Mouse (Mus musculus): ENCODE measurements around the gene Gm14327. TPM values are rescaled to one million over a fixed set of nuclear protein-coding genes. Genes with fewer than 3 reads are reported as not detected.
"Not testable (repeated sequence)": the region's sequence is repeated elsewhere in the genome, so short reads cannot be mapped to it uniquely, and the experiment has no call there.

Gene Gm14327
- polyA plus RNA-seq (2014; fragmentation: Nextera tagmentation; extraction: Ambion mirVana) = 0.84 and 2.4 TPM in 2 replicates

- not testable (repeated sequence) for H3K4me2 ChIP-seq (ENCODE audit: low read length); H3K36me3 ChIP-seq (ENCODE audit: control insufficient read depth, insufficient read depth, low read length); H3K27ac ChIP-seq (ENCODE audit: low read depth, low read length); H3K27me3 ChIP-seq (replicated peaks; ENCODE audit: control insufficient read depth, insufficient read depth, low read length); ATAC-seq; H3K4me1 ChIP-seq (ENCODE audit: control insufficient read depth, insufficient read depth, low read length); H3K4me3 ChIP-seq (ENCODE audit: low read depth, low read length); H3K9me3 ChIP-seq (replicated peaks; ENCODE audit: control insufficient read depth, low read length); H3K9ac ChIP-seq (ENCODE audit: low read length); DNase-seq (ENCODE audit: low spot score)
- 48% methylated on average over 8 of the region's 13 CpGs for WGBS
These were observed at the start of gene Gm14327 for GRCm38 (mm10) chr2:177897046-177897578. TSS of gene Gm14327 (plus strand) at chr2:177897096.

GRCm38 (mm10) chr2:177862254-177862653, 34.6 kb upstream of the Gm14327 start:
- WGBS = 95% methylated on average over 2 of the region's 2 CpGs
- ATAC-seq; H3K9ac ChIP-seq (ENCODE audit: low read length); H3K4me2 ChIP-seq (ENCODE audit: low read length); H3K36me3 ChIP-seq (ENCODE audit: control insufficient read depth, insufficient read depth, low read length); H3K4me3 ChIP-seq (ENCODE audit: low read depth, low read length); DNase-seq (ENCODE audit: low spot score); H3K9me3 ChIP-seq (replicated peaks; ENCODE audit: control insufficient read depth, low read length); H3K4me1 ChIP-seq (ENCODE audit: control insufficient read depth, insufficient read depth, low read length); H3K27ac ChIP-seq (ENCODE audit: low read depth, low read length); H3K27me3 ChIP-seq (replicated peaks; ENCODE audit: control insufficient read depth, insufficient read depth, low read length): not testable (repeated sequence)

- not testable (repeated sequence) for H3K36me3 ChIP-seq (ENCODE audit: control insufficient read depth, insufficient read depth, low read length); H3K4me1 ChIP-seq (ENCODE audit: control insufficient read depth, insufficient read depth, low read length); H3K9me3 ChIP-seq (replicated peaks; ENCODE audit: control insufficient read depth, low read length); H3K9ac ChIP-seq (ENCODE audit: low read length); DNase-seq (ENCODE audit: low spot score); H3K27me3 ChIP-seq (replicated peaks; ENCODE audit: control insufficient read depth, insufficient read depth, low read length); H3K4me3 ChIP-seq (ENCODE audit: low read depth, low read length); ATAC-seq; H3K4me2 ChIP-seq (ENCODE audit: low read length); H3K27ac ChIP-seq (ENCODE audit: low read depth, low read length)
- 89% methylated on average over 12 of the region's 14 CpGs for WGBS
These were observed 9.2 kb upstream of the Gm14327 start for GRCm38 (mm10) chr2:177887743-177888142.

- ATAC-seq; H3K9me3 ChIP-seq (replicated peaks; ENCODE audit: control insufficient read depth, low read length); H3K4me1 ChIP-seq (ENCODE audit: control insufficient read depth, insufficient read depth, low read length); H3K4me2 ChIP-seq (ENCODE audit: low read length); H3K27me3 ChIP-seq (replicated peaks; ENCODE audit: control insufficient read depth, insufficient read depth, low read length); H3K36me3 ChIP-seq (ENCODE audit: control insufficient read depth, insufficient read depth, low read length); H3K4me3 ChIP-seq (ENCODE audit: low read depth, low read length); DNase-seq (ENCODE audit: low spot score); H3K27ac ChIP-seq (ENCODE audit: low read depth, low read length); H3K9ac ChIP-seq (ENCODE audit: low read length): not testable (repeated sequence)
- WGBS = 82% methylated on average over 2 of the region's 3 CpGs
These were observed 1.3 kb downstream of the Gm14327 start for GRCm38 (mm10) chr2:177898171-177898570.

- H3K9ac ChIP-seq (ENCODE audit: low read length); H3K9me3 ChIP-seq (replicated peaks; ENCODE audit: control insufficient read depth, low read length); H3K27ac ChIP-seq (ENCODE audit: low read depth, low read length); DNase-seq (ENCODE audit: low spot score); H3K4me2 ChIP-seq (ENCODE audit: low read length); ATAC-seq; H3K36me3 ChIP-seq (ENCODE audit: control insufficient read depth, insufficient read depth, low read length); H3K4me1 ChIP-seq (ENCODE audit: control insufficient read depth, insufficient read depth, low read length); H3K27me3 ChIP-seq (replicated peaks; ENCODE audit: control insufficient read depth, insufficient read depth, low read length); H3K4me3 ChIP-seq (ENCODE audit: low read depth, low read length): not testable (repeated sequence)
- no CpG with 5 or more reads among the region's 12 CpGs for WGBS
These were observed 6.4 kb downstream of the Gm14327 start for GRCm38 (mm10) chr2:177903276-177903675.

- ATAC-seq; H3K27ac ChIP-seq (ENCODE audit: low read depth, low read length); H3K9ac ChIP-seq (ENCODE audit: low read length); H3K27me3 ChIP-seq (replicated peaks; ENCODE audit: control insufficient read depth, insufficient read depth, low read length); H3K4me1 ChIP-seq (ENCODE audit: control insufficient read depth, insufficient read depth, low read length); H3K36me3 ChIP-seq (ENCODE audit: control insufficient read depth, insufficient read depth, low read length); H3K4me3 ChIP-seq (ENCODE audit: low read depth, low read length); H3K4me2 ChIP-seq (ENCODE audit: low read length); DNase-seq (ENCODE audit: low spot score); H3K9me3 ChIP-seq (replicated peaks; ENCODE audit: control insufficient read depth, low read length): not testable (repeated sequence)
- 69% methylated on average over 4 of the region's 5 CpGs for WGBS
These were observed 28.7 kb downstream of the Gm14327 start, which contains the start of gene Zfp972 for GRCm38 (mm10) chr2:177925563-177926103. TSS of gene Zfp972 (minus strand) at chr2:177925613.

Other genes starting within 250 kb of the Gm14327 start
- gene Gm14322, start 137.8 kb upstream of the Gm14327 start, polyA plus RNA-seq (2014; fragmentation: Nextera tagmentation; extraction: Ambion mirVana) = 7.9 and 11.8 TPM in 2 replicates
- gene Gm14325, start 56.8 kb upstream of the Gm14327 start, polyA plus RNA-seq (2014; fragmentation: Nextera tagmentation; extraction: Ambion mirVana) = 38.8 and 43.3 TPM in 2 replicates
- gene Zfp972, start 28.5 kb downstream of the Gm14327 start, polyA plus RNA-seq (2014; fragmentation: Nextera tagmentation; extraction: Ambion mirVana) = not detected in 2 replicates
- gene Gm14326, start 60.2 kb downstream of the Gm14327 start, polyA plus RNA-seq (2014; fragmentation: Nextera tagmentation; extraction: Ambion mirVana) = 15.4 and 18.3 TPM in 2 replicates
- gene Zfp971, start 126.2 kb downstream of the Gm14327 start, polyA plus RNA-seq (2014; fragmentation: Nextera tagmentation; extraction: Ambion mirVana) = 8.6 and 10.4 TPM in 2 replicates
- gene Zfp931, start 181.4 kb downstream of the Gm14327 start, polyA plus RNA-seq (2014; fragmentation: Nextera tagmentation; extraction: Ambion mirVana) = 14.2 and 15.3 TPM in 2 replicates
- 56.4 and 66.7 TPM in 2 replicates for gene Phactr3, start 221.9 kb downstream of the Gm14327 start, polyA plus RNA-seq (2014; fragmentation: Nextera tagmentation; extraction: Ambion mirVana)

All from forebrain, embryonic 14.5 days (tissue).